Mouse (Mus musculus): ENCODE measurements around the gene Hist2h2aa1. TPM values are rescaled to one million over a fixed set of nuclear protein-coding genes. Genes with fewer than 3 reads are reported as not detected.
"Not testable (repeated sequence)": the region's sequence is repeated elsewhere in the genome, so short reads cannot be mapped to it uniquely, and the experiment has no call there.

The Hist2h2aa1 gene
- 10 to 100 TPM in 3 of 4 experiments, 1 to 10 TPM in 1; 8.5 to 81.5 (median 26.6) TPM for total RNA-seq (2022)

- DNase-seq (ENCODE audit: low spot score), result peak; percentile 89
Measured at GRCm38 (mm10) chr3:96245003-96245886, at the start of gene Hist2h2aa1. TSS of gene Hist2h2aa1 (plus strand) at chr3:96245497.

GRCm38 (mm10) chr3:96195616-96196313 lies 49.5 kb upstream of the Hist2h2aa1 start:
- no peak for DNase-seq (ENCODE audit: low spot score)

GRCm38 (mm10) chr3:96196437-96197128 lies 48.7 kb upstream of the Hist2h2aa1 start:
- no peak for DNase-seq (ENCODE audit: low spot score)

- peak; percentile 91 for DNase-seq (ENCODE audit: low spot score)
Measured at GRCm38 (mm10) chr3:96197129-96197749, 48.1 kb upstream of the Hist2h2aa1 start.

GRCm38 (mm10) chr3:96198181-96198580 lies 47.1 kb upstream of the Hist2h2aa1 start:
- no peak for DNase-seq (ENCODE audit: low spot score)

- not testable (repeated sequence) for DNase-seq (ENCODE audit: low spot score)
Measured at GRCm38 (mm10) chr3:96198601-96199251, 46.6 kb upstream of the Hist2h2aa1 start.

GRCm38 (mm10) chr3:96199731-96200130 lies 45.6 kb upstream of the Hist2h2aa1 start:
- DNase-seq (ENCODE audit: low spot score), result no peak

- no peak for DNase-seq (ENCODE audit: low spot score)
Measured at GRCm38 (mm10) chr3:96207819-96208218, 37.5 kb upstream of the Hist2h2aa1 start.

- no peak for DNase-seq (ENCODE audit: low spot score)
Measured at GRCm38 (mm10) chr3:96209242-96209641, 36.1 kb upstream of the Hist2h2aa1 start.

- DNase-seq (ENCODE audit: low spot score), result no peak
Measured at GRCm38 (mm10) chr3:96219191-96219641, 26.1 kb upstream of the Hist2h2aa1 start.

GRCm38 (mm10) chr3:96219661-96220130 lies 25.6 kb upstream of the Hist2h2aa1 start, which contains the start of the genes Bola1 and Hist2h2ab:
TSS of gene Bola1 (minus strand) at chr3:96219709.
TSS of gene Hist2h2ab (plus strand) at chr3:96219865.
- peak; percentile 92 for DNase-seq (ENCODE audit: low spot score)

GRCm38 (mm10) chr3:96220131-96220764 lies 25.0 kb upstream of the Hist2h2aa1 start:
- not testable (repeated sequence) for DNase-seq (ENCODE audit: low spot score)

GRCm38 (mm10) chr3:96220765-96221639 lies 24.3 kb upstream of the Hist2h2aa1 start, which contains the start of the genes Hist2h2ac and Hist2h2be:
TSS of gene Hist2h2ac (minus strand) at chr3:96220880.
TSS of gene Hist2h2be (plus strand) at chr3:96221119.
- DNase-seq (ENCODE audit: low spot score), result peak; percentile 96

GRCm38 (mm10) chr3:96221640-96222038 lies 23.7 kb upstream of the Hist2h2aa1 start:
- DNase-seq (ENCODE audit: low spot score), result no peak

GRCm38 (mm10) chr3:96222774-96223173 lies 22.5 kb upstream of the Hist2h2aa1 start:
- DNase-seq (ENCODE audit: low spot score), result no peak

- DNase-seq (ENCODE audit: low spot score), result no peak
Measured at GRCm38 (mm10) chr3:96225421-96225820, 19.9 kb upstream of the Hist2h2aa1 start.

- peak; percentile 47 for DNase-seq (ENCODE audit: low spot score)
Measured at GRCm38 (mm10) chr3:96226695-96227648, 18.3 kb upstream of the Hist2h2aa1 start.

- DNase-seq (ENCODE audit: low spot score), result no peak
Measured at GRCm38 (mm10) chr3:96228828-96229227, 16.5 kb upstream of the Hist2h2aa1 start.
